Comparison of ENCODE assay signal across 11 mouse cellular contexts in genomic region chr10:22274445-22275057, GRCm38 (mm10).
DNase-seq lines count a peak whose midpoint lies in the region; ATAC-seq and TF ChIP-seq lines count a peak whose summit lies in the region.
"Had no signal": no experiment of that assay in that cellular context is flagged by ENCODE, and none has a peak within 500 bp of the region (broad histone marks: within the 10 kb centered on the region; RNA-seq: fewer than 3 reads in every experiment).

No protein-coding gene starts in this region.

- H3K27me3 ChIP-seq in kidney, postnatal 0 days (ENCODE audit: insufficient read depth, low read length) = no peaks in the 10 kb centered on the region
- peaks cover 34% of the 10 kb centered on the region for H3K27me3 ChIP-seq in forebrain, embryonic 10.5 days (ENCODE audit: poor library complexity, severe bottlenecking)
- H3K27me3 ChIP-seq in limb, embryonic 13.5 days = peaks cover 22% of the 10 kb centered on the region

- TF ChIP-seq CTCF in kidney, postnatal 0 days (IDR thresholded peaks at IDR 0.05; ENCODE audit: low read depth) = no peak; the same call in 1 of the 2 replicates

- H3K4me3 ChIP-seq in kidney, postnatal 0 days (replicated peaks; ENCODE audit: low read depth, low read length) = peak overlapping the region; percentile 46; the same call in 1 of the 2 replicates
- peak overlapping the region; percentile 58 for H3K4me3 ChIP-seq in forebrain, embryonic 10.5 days
- H3K4me3 ChIP-seq in limb, embryonic 13.5 days = peak overlapping the region; percentile 52

- WGBS in kidney, postnatal 0 days = 10% methylated on average over 19 of the region's 19 CpGs
- WGBS in forebrain, embryonic 10.5 days = 4% methylated on average over 19 of the region's 19 CpGs
- 8% methylated on average over 19 of the region's 19 CpGs for WGBS in limb, embryonic 13.5 days

- peak; percentile 36 for ATAC-seq in kidney, postnatal 0 days (replicated peaks; ENCODE audit: low FRiP score, low read depth)
- no peak for ATAC-seq in limb, embryonic 13.5 days (ENCODE audit: low FRiP score, low read depth)

- H3K9ac ChIP-seq in kidney, postnatal 0 days (ENCODE audit: low read depth, low read length) = no peak overlapping the region
- H3K9ac ChIP-seq in limb, embryonic 13.5 days = peak overlapping the region; percentile 58; the same call in 1 of the 2 replicates

- H3K27ac ChIP-seq in kidney, postnatal 0 days = no peak overlapping the region
- H3K27ac ChIP-seq in forebrain, embryonic 10.5 days = no peak overlapping the region
- H3K27ac ChIP-seq in limb, embryonic 13.5 days = no peak overlapping the region

- H3K9me3 ChIP-seq in kidney, postnatal 0 days (replicated peaks; ENCODE audit: low read length) = no peaks in the 10 kb centered on the region
- no peaks in the 10 kb centered on the region for H3K9me3 ChIP-seq in forebrain, embryonic 10.5 days
- H3K9me3 ChIP-seq in limb, embryonic 13.5 days = no peaks in the 10 kb centered on the region

- peak overlapping the region; percentile 92 for H3K4me2 ChIP-seq in kidney, postnatal 0 days (ENCODE audit: low read length)
- peak overlapping the region; percentile 91 for H3K4me2 ChIP-seq in limb, embryonic 13.5 days (replicated peaks)

- H3K36me3 ChIP-seq in kidney, postnatal 0 days (ENCODE audit: insufficient read depth, low read length) = no peaks in the 10 kb centered on the region
- no peaks in the 10 kb centered on the region for H3K36me3 ChIP-seq in forebrain, embryonic 10.5 days (replicated peaks)
- H3K36me3 ChIP-seq in limb, embryonic 13.5 days = no peaks in the 10 kb centered on the region

- DNase-seq in kidney, postnatal 0 days (ENCODE audit: low spot score) = no peak
- no peak for DNase-seq in kidney, adult 11 months
- no peak for DNase-seq in forebrain, embryonic 10.5 days (ENCODE audit: extremely low spot score, low spot score)
- peak; percentile 6 for DNase-seq in retina, postnatal 1 day
- no peak for DNase-seq in left cerebral cortex, adult 11 months (ENCODE audit: low spot score)
- no peak for DNase-seq in left cerebral cortex, adult 18-20 months (ENCODE audit: low spot score in 2 of 2)
- DNase-seq in kidney, adult 9 months = no peak
- DNase-seq: cerebellum, postnatal 25 days; kidney, adult 18-20 months; thymus, postnatal 36 days had no signal

- H3K4me1 ChIP-seq in kidney, postnatal 0 days (replicated peaks; ENCODE audit: insufficient read depth, low read length) = no peaks in the 10 kb centered on the region
- H3K4me1 ChIP-seq in forebrain, embryonic 10.5 days = peaks cover 27% of the 10 kb centered on the region
- peaks cover 6% of the 10 kb centered on the region; the same call in 1 of the 2 replicates for H3K4me1 ChIP-seq in limb, embryonic 13.5 days
